Mouse (Mus musculus): Measurements from ENCODE around the gene Tctex1d4. TPM values are rescaled to one million over a fixed set of nuclear protein-coding genes. Genes with fewer than 3 reads are reported as not detected.

Tctex1d4 gene
- total RNA-seq, 2 experiments from 2014 or later: 0.38 TPM; not detected in 1

DNA sequence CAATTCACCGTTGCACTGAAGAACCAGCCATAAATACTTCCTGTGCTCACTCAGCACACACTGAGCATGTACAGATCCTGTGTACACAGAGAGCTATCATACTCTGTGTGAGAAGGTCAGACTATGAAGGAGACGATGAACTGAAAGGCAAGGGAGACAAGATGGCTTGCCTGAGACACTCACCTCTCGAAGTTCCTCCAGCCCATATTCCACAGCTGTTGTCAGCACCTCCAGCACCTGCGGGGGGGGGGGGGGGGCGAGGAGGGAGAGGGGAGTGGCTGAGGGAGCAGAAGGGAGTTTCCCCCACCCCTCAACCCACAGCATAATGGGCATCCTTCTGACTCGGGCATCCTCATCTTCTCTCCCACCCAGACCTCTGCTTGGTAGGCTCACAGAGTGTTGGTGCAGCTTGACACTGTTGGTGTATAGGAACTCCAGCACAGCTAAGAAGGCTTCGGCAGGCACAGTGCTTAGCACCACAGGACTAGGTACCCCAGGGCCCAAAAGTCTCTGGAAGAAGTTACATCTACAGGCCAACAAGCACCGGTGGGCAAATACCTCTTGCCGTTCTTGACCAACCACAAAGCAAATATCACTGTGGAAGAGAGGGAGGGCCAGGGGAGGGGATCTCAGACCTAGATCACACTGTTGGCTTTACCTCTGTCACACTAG, 2.9 kb upstream of the Tctex1d4 start:
- no peak for DNase-seq (ENCODE audit: low spot score in 2 of 2)
- Histone ChIP-seq H3K4me3 (no peak overlapping the region), H3K27ac (no peak overlapping the region)
- TF ChIP-seq CTCF (conservative IDR thresholded peaks at IDR 0.05): no peak

DNA sequence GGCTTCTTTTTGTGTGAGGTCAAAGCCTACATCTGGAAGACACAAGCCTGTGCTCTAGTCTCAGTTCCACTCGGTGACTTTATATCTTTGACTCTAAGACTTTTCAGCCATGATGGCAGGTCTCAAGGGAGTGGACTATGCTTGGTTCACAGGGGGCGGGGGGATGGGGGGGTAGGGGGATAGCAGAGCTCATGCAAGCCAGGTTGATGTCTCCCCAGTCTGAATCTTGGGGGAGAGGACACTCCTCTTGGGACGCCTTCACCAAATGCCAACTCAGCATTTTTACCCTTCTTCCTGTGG, 2.4 kb upstream of the Tctex1d4 start:
- DNase-seq (ENCODE audit: low spot score in 2 of 2): no peak
- no peak for TF ChIP-seq CTCF (conservative IDR thresholded peaks at IDR 0.05)
- H3K27ac ChIP-seq: peak overlapping the region; percentile 97; the same call in 1 of the 2 replicates
- H3K4me3 ChIP-seq: no peak overlapping the region

DNA sequence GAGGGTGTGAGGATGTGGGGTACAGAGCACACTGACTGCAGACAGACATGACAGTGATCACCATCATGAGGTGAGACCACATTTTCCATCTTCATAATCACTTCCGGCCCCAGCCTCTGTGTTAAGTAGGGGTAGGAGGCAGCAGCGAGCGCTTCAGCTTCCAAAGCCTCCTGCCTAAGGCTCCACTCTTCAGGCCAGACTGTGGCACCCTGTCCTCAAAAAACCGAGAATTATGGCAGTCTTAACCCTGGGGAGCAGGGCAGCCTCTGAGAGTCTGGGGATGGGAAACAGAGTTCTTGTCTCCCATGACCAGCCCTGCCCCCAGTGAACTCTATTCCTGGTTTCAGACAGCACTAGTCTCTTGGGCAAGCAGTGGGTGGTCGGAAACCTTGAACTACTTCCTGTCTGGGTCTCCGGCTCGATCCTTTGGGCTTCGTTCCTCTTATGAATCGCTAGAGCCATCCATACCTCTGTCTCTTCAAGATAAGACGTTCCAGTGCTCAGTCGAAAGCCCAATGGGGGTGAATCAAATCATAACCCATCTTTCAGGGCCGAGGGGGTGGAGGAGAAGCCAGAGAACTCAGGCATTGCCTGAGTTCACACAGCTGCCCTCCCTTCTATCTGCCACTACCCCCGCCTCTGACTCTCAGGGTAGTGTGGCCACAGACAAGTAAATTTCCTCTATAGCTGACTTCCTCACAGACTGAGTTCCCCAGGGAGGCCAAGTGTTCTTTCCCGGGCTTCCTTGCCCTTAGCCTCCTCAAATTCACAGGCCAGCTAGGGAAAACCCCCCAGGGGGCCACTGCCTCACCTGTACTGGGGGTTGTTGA, 1.9 kb upstream of the Tctex1d4 start:
- DNase-seq (ENCODE audit: low spot score in 2 of 2): no peak
- H3K4me3 ChIP-seq: no peak overlapping the region
- no peak for TF ChIP-seq CTCF (conservative IDR thresholded peaks at IDR 0.05)
- peak overlapping the region; percentile 97 for H3K27ac ChIP-seq

DNA sequence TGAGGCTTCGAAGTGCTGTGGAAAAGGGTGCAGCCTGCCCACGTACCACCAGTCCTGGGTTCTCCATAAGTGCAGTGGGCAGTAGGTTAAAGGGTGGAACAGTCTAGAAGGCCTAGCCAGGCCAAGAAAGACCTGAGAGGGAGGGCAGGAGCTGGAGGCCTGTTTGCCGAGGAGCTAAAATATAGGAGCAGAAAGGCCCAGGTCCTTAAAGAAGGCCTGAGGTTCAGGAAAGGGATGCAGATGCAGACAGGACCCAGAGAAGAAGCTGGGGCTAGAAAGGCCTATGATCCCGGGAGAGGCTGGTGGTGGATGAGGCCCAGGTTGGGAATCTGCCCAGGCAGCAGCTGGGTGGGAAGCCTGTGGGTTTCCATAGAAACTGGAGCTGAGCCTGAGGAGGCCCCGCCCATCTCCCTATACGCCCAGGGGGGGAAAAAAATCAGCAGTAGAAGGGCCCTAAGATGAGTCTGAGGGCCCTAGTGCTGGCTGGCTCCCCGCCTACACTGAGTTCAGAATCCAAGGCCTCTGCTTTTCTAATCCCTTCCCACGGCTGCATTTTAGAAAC, 1.2 kb upstream of the Tctex1d4 start, which contains the start of gene Btbd19:
Btbd19 (minus strand) TSS at position 378 of the 562 bp plus-strand sequence.
- DNase-seq (ENCODE audit: low spot score in 2 of 2): peak; percentile 79 to 85
- no peak for TF ChIP-seq CTCF (conservative IDR thresholded peaks at IDR 0.05)

DNA sequence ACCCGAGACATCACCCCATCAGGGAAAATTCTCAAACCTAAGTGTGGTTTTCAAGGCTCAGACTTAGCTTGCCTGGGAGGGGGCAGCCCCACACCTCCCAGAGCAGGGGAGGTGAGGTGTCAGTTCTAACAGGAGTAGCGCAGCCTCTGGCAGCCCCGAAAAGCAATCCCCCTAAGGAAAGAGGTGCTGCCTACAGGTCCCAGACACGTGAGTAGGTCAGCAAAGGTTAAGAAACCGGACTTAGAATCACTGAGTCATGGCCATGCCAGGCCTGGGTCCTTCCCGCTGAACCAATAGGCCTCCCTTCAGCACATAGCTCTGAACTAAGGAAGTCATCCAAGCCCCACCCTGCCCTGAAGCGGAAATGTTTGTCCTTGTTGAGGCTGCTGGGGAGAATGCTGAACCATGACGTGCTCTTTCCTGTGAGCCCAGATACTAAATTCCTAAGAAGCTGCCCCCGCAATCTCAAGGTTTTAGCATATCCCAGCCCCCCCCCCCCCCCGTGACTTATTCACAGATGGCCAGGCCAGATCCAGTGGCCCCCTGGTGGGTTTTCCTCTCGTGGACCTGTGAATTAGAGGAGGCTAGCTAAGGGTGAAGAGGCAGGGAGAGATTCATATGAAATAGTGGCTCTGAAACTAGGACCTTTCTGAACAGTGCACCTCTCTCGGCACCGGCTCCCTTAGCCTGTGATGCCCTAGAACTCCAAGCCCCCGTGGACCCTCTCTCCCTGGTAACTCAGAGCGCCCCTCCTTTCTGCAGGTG, 502 bp upstream of the Tctex1d4 start:
- H3K4me3 ChIP-seq: no peak overlapping the region
- TF ChIP-seq CTCF (conservative IDR thresholded peaks at IDR 0.05): no peak
- DNase-seq (ENCODE audit: low spot score in 2 of 2): no peak
- peak overlapping the region; percentile 97 for H3K27ac ChIP-seq

More for the DNA sequence above, 1.2 kb upstream of the Tctex1d4 start, which contains the start of gene Btbd19:
- Histone ChIP-seq H3K4me3 (no peak within 1 kb of the TSS; the same call in 1 of the 2 replicates), H3K27ac (peak within 1 kb of the TSS; percentile 97)

DNA sequence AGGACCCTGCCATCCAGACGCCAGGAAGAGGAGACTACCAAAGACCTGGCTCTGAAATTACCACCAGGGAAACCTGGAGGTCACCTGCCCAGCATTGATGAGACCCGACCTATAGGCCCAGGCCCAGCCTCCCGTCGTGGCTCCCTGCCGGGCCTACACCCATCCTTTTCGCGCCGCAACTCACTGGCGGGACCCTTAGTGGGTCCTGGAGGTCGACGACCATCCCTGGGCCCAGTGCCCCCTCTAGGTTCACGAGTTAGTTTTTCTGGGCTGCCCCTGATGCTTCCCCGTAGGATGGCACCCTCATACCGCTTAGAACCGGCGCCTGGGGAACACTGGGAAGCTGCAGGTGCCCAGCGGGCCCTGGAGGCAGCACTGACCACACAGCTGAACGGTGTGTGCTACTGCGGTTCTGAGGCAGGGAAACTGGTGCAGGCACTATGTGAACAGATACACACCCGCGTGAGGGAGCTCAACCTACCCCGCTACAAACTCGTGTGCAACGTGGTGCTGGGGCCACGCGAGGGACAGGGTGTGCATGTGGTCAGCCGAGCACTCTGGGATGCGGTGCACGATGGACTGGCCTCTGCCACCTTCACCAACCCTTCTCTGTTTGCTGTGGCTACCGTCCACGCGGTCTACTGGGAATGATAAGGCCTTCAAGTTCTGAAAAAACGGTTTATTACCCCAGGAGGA, 1.5 kb downstream of the Tctex1d4 start:
- H3K27ac ChIP-seq: no peak overlapping the region
- no peak for DNase-seq (ENCODE audit: low spot score in 2 of 2)
- no peak for TF ChIP-seq CTCF (conservative IDR thresholded peaks at IDR 0.05)
- no peak overlapping the region for H3K4me3 ChIP-seq

DNA sequence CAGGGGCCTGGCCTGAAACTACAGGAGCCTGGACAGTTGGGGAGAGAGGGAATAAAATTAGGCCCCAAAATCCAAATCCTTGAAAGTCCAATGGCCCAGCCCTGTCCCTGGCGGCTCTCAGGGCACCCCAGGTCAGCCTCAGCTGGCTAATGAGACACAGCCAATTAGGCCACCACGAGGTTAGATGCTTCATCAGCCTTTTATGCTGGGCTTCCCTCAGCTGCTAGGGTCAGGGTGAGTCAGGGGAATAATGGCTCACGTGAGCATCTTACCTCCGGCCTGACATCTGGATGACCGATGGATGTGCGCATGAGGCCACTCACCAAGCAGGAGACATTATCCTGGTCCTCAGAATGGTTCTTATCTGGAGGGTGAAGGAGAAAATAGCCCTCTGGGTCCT, 4.2 kb downstream of the Tctex1d4 start:
- no peak overlapping the region for H3K4me3 ChIP-seq
- no peak for DNase-seq (ENCODE audit: low spot score in 2 of 2)
- H3K27ac ChIP-seq: no peak overlapping the region
- TF ChIP-seq CTCF (conservative IDR thresholded peaks at IDR 0.05): no peak

DNA sequence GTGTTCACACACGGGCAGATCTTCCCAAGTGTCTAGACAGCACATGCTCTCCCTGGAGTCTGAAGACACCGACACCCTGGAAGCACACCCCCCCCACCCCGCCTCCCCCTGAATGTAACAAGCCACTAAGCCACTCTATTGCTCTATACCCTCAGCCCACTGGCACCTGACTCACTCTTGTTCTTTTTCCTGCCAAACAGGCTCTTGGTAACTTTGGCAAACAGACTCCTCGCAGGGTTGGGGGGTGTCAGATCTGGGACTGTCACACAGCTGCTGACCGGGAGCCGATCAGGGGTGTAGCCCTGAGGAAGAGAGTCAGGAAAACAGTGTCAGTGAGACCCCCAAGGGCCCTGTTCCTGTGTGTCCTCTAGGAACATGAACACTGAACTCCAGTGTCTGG, 4.6 kb downstream of the Tctex1d4 start:
- DNase-seq (ENCODE audit: low spot score in 2 of 2): no peak
- no peak for TF ChIP-seq CTCF (conservative IDR thresholded peaks at IDR 0.05)
- peak overlapping the region; percentile 37; the same call in 1 of the 2 replicates for H3K27ac ChIP-seq
- no peak overlapping the region for H3K4me3 ChIP-seq

DNA sequence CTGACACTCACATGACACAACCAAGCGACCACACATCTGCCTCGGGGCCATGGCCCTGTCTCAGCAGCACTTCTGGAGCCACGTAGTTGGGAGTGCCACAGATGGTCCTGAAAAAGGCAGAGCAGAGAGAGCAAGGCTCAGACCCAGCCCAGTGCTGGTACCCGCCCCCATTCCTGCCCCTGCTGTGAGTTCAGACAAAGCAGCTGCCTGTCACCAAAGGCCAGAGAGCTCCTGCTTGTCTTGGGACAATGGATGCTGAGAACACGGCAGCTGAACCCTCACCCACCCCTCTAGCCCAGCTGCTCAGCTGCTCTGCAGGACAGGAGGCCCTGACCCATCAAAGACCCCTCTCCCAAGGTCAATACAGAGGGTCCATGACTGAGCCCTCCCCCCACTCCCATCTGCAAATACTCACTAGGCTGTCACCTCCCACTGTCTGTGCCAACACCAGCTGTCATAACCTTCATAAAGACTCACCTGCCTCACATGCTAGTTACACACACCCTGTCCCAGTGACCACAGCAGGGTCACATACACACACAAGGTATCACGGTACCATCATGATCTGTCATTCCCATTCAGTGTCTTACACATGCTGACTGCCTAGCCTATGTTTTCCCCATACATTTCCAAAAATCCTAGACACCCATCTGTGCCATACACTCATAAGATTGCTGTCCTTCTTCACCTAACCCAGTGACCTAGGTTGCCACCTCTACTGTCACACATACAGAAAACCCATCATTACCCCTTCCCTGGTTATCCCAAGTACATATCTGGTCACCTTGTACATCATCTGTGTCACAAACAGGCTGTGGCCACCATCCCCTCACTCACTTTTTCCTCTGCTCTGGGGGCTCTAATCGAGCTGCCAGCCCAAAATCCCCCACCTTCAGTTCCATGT, 5.5 kb downstream of the Tctex1d4 start:
- no peak for TF ChIP-seq CTCF (conservative IDR thresholded peaks at IDR 0.05)
- DNase-seq (ENCODE audit: low spot score in 2 of 2): no peak
- H3K27ac ChIP-seq: peak overlapping the region; percentile 6; the same call in 1 of the 2 replicates
- peak overlapping the region; percentile 89 for H3K4me3 ChIP-seq

DNA sequence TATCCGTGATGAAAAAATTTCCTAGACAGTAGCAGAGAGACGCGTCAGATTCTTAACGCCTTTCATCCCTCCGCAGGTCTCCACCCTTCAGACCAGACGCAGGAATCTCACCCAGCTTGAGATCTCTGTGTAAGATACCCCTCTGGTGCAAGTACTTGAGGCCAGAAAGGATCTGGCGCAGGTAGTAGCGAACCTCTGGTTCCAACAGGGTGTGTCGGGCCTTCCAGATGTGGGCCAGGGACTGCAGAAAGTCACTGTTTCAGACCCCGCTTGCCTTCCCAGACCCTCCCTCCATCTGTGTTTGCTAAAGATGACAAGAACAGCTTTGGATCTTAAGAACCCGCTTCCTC, 6.2 kb downstream of the Tctex1d4 start:
- TF ChIP-seq CTCF (conservative IDR thresholded peaks at IDR 0.05): no peak
- peak overlapping the region; percentile 89 for H3K4me3 ChIP-seq
- DNase-seq (ENCODE audit: low spot score in 2 of 2): no peak
- H3K27ac ChIP-seq: peak overlapping the region; percentile 6; the same call in 1 of the 2 replicates

DNA sequence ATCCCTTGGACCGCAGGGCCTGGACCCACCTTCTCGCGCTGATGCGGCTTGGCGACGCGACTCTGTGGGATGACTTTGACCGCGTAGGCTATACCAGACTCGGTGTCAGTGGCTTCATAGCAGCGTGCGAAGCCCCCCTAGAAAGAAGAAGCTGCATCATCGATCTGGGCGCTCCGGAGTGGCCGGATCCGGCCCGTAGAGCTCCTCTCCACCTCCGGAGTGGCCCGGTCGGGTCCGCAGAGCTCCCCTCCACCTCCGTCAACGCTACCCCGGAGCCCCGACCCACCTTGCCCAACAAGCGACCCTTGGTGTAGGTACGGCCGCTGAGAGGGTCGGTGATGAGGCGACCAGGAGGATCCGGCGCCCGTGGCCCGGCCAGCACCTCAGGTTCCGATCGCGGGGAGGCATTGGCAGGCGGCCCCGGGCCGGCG, 6.8 kb downstream of the Tctex1d4 start:
- Histone ChIP-seq H3K27ac (peak overlapping the region; percentile 86), H3K4me3 (peak overlapping the region; percentile 89)
- DNase-seq (ENCODE audit: low spot score in 2 of 2): no peak
- no peak for TF ChIP-seq CTCF (conservative IDR thresholded peaks at IDR 0.05)
